Mouse (Mus musculus): ENCODE data around the gene Nutf2. TPM values are rescaled to one million over a fixed set of nuclear protein-coding genes. Genes with fewer than 3 reads are reported as not detected.

Nutf2 gene
- polyA plus RNA-seq, 1 experiment from 2014 or later: 265 TPM

DNA sequence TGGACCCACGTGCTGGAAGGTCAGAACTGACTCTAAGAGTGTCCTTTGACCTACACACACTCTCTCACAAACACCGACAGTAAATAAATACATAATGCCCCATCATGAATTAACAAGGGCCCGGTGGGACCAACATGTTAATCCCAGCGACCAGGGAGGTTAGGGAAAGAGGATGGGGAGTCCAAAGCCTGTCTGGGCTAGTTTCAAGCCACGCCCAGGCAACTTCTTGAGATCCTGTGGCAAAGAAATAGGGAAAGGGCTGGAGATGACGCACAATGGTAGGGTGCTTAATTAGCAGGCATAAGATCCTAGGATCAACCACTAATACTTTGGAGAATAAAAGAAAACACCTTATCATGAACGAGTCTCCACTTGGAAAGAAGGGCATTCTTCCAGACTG, 9.8 kb upstream of the Nutf2 start:
- H3K27me3 ChIP-seq (ENCODE audit: control insufficient read depth, insufficient read depth, low read length): no peaks in the 10 kb centered on the region
- peaks cover 19% of the 10 kb centered on the region for H3K36me3 ChIP-seq (ENCODE audit: control insufficient read depth, insufficient read depth, low read length)
- H3K9me3 ChIP-seq (replicated peaks; ENCODE audit: control insufficient read depth, low read length): no peaks in the 10 kb centered on the region
- peaks cover 8% of the 10 kb centered on the region for H3K4me1 ChIP-seq (ENCODE audit: control insufficient read depth, insufficient read depth, low read length)
- H3K27ac ChIP-seq (ENCODE audit: low read depth, low read length): no peak overlapping the region
- ATAC-seq (replicated peaks; ENCODE audit: insufficient number of reproducible peaks, low FRiP score, low TSS enrichment): no peak
- peak overlapping the region; percentile 24 for H3K4me3 ChIP-seq (ENCODE audit: low read depth, low read length)
- peak overlapping the region; percentile 57 for H3K4me2 ChIP-seq
- 83% methylated on average over 7 of the region's 7 CpGs for WGBS (ENCODE audit: insufficient replicate concordance)
- H3K9ac ChIP-seq (ENCODE audit: low read depth, low read length): peak overlapping the region; percentile 24; the same call in 1 of the 2 replicates

DNA sequence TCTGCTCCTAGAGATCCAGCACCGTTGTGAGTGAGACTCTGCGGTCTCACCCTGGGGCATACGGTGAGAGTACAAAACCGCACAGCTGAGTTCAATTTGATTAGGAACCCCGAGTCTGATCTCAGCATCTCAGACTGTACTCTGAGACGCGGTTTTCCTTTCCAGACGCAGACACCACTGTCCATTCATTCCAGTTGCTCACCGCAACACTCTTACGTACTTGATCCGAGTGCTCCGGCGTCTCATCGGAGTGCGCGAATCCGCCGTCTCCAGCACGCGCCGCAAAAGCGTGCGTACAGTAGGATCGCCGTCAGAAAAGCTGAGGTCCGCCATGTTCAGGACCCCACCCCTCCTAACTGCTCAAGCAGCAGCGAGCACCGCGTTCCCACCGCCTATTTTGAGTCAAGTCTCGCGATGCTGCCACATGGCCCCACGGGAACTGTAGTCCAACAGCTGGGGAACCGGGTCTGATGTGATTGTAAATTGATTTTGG, 8.7 kb upstream of the Nutf2 start:
- Histone ChIP-seq H3K4me1 (ENCODE audit: control insufficient read depth, insufficient read depth, low read length) (peaks cover 19% of the 10 kb centered on the region), H3K27me3 (ENCODE audit: control insufficient read depth, insufficient read depth, low read length) (no peaks in the 10 kb centered on the region), H3K27ac (ENCODE audit: low read depth, low read length) (peak overlapping the region; percentile 71), H3K9ac (ENCODE audit: low read depth, low read length) (peak overlapping the region; percentile 86), H3K36me3 (ENCODE audit: control insufficient read depth, insufficient read depth, low read length) (peaks cover 11% of the 10 kb centered on the region), H3K4me3 (ENCODE audit: low read depth, low read length) (peak overlapping the region; percentile 81), H3K4me2 (peak overlapping the region; percentile 67), H3K9me3 (replicated peaks; ENCODE audit: control insufficient read depth, low read length) (no peaks in the 10 kb centered on the region)
- WGBS (ENCODE audit: insufficient replicate concordance): under 1% methylated on average over 34 of the region's 34 CpGs
- ATAC-seq (replicated peaks; ENCODE audit: insufficient number of reproducible peaks, low FRiP score, low TSS enrichment): peak; percentile 75

DNA sequence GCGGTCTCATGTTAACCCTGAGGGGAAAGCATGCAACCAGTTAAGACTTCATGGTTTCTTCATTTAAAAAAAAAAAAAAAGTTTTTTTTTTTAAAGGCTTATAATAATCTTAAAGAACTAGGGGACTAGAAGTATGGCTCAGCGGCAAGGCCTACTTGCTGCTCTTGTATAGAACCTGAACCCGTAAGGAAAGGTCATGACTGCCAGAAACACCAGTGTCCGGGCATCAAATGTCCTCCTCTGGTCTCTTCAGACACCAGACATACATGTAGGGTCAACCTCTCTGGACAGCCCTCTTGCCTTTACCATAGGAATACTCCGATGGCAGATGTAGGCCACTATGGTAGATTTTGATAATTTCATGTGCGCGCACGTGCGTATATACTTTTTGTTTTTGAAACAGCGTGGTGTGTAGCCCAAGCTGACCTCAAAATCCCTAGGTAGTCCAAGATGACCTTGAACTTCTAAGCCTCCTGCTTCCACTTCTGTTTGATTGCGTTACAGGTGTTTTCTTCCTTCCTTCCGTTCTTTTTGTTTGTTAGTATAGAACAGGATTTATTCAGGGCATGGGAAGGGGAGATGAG, 8.1 kb upstream of the Nutf2 start:
- Histone ChIP-seq H3K9me3 (replicated peaks; ENCODE audit: control insufficient read depth, low read length) (no peaks in the 10 kb centered on the region), H3K36me3 (ENCODE audit: control insufficient read depth, insufficient read depth, low read length) (peaks cover 6% of the 10 kb centered on the region; the same call in 1 of the 2 replicates), H3K9ac (ENCODE audit: low read depth, low read length) (no peak overlapping the region), H3K27ac (ENCODE audit: low read depth, low read length) (no peak overlapping the region), H3K4me2 (no peak overlapping the region; the same call in 1 of the 2 replicates), H3K4me3 (ENCODE audit: low read depth, low read length) (peak overlapping the region; percentile 81; the same call in 1 of the 2 replicates), H3K4me1 (ENCODE audit: control insufficient read depth, insufficient read depth, low read length) (peaks cover 24% of the 10 kb centered on the region), H3K27me3 (ENCODE audit: control insufficient read depth, insufficient read depth, low read length) (no peaks in the 10 kb centered on the region)
- no peak for ATAC-seq (replicated peaks; ENCODE audit: insufficient number of reproducible peaks, low FRiP score, low TSS enrichment)
- 78% methylated on average over 12 of the region's 12 CpGs for WGBS (ENCODE audit: insufficient replicate concordance)

DNA sequence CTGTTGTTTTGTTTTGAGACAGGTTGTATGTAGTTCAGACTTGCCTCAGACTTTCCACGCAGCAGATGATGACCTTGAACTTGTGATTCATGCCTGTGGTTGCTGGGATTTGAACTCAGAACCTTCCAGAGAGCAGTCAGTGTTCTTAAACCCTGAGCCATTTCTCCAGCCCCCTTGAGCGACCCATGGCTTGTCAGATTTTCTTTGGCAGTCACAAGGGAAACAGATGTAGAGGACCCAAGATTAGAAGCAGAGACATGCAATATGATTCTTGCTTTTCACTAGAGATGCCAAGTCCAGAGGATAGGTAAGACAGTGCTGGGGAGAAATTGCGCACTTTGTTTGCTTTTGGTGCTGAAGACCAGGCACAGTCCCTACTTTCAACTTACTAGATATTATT, 7.2 kb upstream of the Nutf2 start, which contains the start of gene Cenpt:
Gene Cenpt, minus strand, starts transcription at position 101 of the 400 bp plus-strand sequence.
- Histone ChIP-seq H3K4me2 (no peak within 1 kb of the TSS), H3K36me3 (ENCODE audit: control insufficient read depth, insufficient read depth, low read length) (peaks cover 4% of the 10 kb centered on the region; the same call in 1 of the 2 replicates), H3K27me3 (ENCODE audit: control insufficient read depth, insufficient read depth, low read length) (no peaks in the 10 kb centered on the region), H3K9me3 (replicated peaks; ENCODE audit: control insufficient read depth, low read length) (no peaks in the 10 kb centered on the region), H3K27ac (ENCODE audit: low read depth, low read length) (no peak within 1 kb of the TSS), H3K4me1 (ENCODE audit: control insufficient read depth, insufficient read depth, low read length) (peaks cover 29% of the 10 kb centered on the region), H3K4me3 (ENCODE audit: low read depth, low read length) (no peak within 1 kb of the TSS), H3K9ac (ENCODE audit: low read depth, low read length) (no peak within 1 kb of the TSS)
- ATAC-seq (replicated peaks; ENCODE audit: insufficient number of reproducible peaks, low FRiP score, low TSS enrichment): no peak
- 84% methylated on average over 3 of the region's 3 CpGs for WGBS (ENCODE audit: insufficient replicate concordance)

DNA sequence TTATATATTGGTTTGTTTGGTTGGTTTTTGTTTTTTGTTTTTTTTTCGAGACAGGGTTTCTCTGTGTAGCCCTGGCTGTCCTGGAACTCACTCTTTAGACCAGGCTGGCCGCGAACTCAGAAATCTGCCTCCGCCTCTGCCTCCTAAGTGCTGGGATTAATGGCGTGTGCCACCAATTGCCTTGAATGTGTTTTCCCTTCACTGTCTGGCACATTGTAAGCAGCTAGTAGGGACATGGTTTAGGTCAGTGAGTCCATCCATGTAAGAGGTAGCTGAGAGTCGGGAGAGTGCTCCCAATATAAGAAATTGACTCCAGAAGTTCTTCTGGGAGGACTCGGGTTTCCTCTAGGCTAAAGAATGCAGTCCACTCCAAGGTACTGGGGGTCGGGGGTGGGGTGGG, 6.1 kb upstream of the Nutf2 start:
- H3K36me3 ChIP-seq (ENCODE audit: control insufficient read depth, insufficient read depth, low read length): no peaks in the 10 kb centered on the region
- H3K4me2 ChIP-seq: peak overlapping the region; percentile 47
- ATAC-seq (replicated peaks; ENCODE audit: insufficient number of reproducible peaks, low FRiP score, low TSS enrichment): no peak
- H3K27me3 ChIP-seq (ENCODE audit: control insufficient read depth, insufficient read depth, low read length): no peaks in the 10 kb centered on the region
- H3K4me3 ChIP-seq (ENCODE audit: low read depth, low read length): peak overlapping the region; percentile 83
- H3K27ac ChIP-seq (ENCODE audit: low read depth, low read length): no peak overlapping the region
- H3K9me3 ChIP-seq (replicated peaks; ENCODE audit: control insufficient read depth, low read length): no peaks in the 10 kb centered on the region
- WGBS (ENCODE audit: insufficient replicate concordance): 26% methylated on average over 8 of the region's 8 CpGs
- H3K9ac ChIP-seq (ENCODE audit: low read depth, low read length): peak overlapping the region; percentile 90
- peaks cover 31% of the 10 kb centered on the region for H3K4me1 ChIP-seq (ENCODE audit: control insufficient read depth, insufficient read depth, low read length)

DNA sequence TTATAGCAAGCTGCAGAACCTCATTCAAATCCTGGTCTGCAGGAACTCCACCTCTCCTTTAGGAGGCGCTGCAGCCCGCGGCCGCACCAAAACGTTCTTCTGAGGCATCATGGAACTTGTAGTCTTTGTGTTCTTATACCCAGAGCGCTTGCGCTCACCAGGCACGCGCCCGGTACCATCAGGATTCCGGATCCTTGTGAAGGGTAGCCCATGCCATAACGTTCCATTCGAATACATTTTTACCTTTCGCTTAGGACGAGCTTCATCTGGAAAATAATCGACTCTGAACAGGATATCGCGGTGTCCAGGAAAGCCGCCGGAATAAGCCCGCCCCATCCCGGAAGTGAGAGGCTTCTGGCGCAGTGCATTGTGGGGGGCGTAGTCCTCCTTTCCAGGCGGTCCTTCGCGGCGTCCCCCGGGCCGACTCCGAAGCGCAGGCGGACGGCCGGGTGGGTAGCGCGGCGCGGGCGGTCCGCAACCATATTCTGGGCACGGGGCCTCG, 5.6 kb upstream of the Nutf2 start, which contains the start of gene Thap11:
Gene Thap11, plus strand, starts transcription at position 418 of the 502 bp plus-strand sequence.
- no peaks in the 10 kb centered on the region for H3K9me3 ChIP-seq (replicated peaks; ENCODE audit: control insufficient read depth, low read length)
- no peaks in the 10 kb centered on the region for H3K36me3 ChIP-seq (ENCODE audit: control insufficient read depth, insufficient read depth, low read length)
- peak within 1 kb of the TSS; percentile 90 for H3K9ac ChIP-seq (ENCODE audit: low read depth, low read length)
- H3K27me3 ChIP-seq (ENCODE audit: control insufficient read depth, insufficient read depth, low read length): no peaks in the 10 kb centered on the region
- H3K27ac ChIP-seq (ENCODE audit: low read depth, low read length): peak within 1 kb of the TSS; percentile 86
- peak within 1 kb of the TSS; percentile 83 for H3K4me3 ChIP-seq (ENCODE audit: low read depth, low read length)
- H3K4me1 ChIP-seq (ENCODE audit: control insufficient read depth, insufficient read depth, low read length): peaks cover 35% of the 10 kb centered on the region
- peak within 1 kb of the TSS; percentile 99 for H3K4me2 ChIP-seq
- WGBS (ENCODE audit: insufficient replicate concordance): under 1% methylated on average over 43 of the region's 43 CpGs
- ATAC-seq (replicated peaks; ENCODE audit: insufficient number of reproducible peaks, low FRiP score, low TSS enrichment): peak; percentile 90

DNA sequence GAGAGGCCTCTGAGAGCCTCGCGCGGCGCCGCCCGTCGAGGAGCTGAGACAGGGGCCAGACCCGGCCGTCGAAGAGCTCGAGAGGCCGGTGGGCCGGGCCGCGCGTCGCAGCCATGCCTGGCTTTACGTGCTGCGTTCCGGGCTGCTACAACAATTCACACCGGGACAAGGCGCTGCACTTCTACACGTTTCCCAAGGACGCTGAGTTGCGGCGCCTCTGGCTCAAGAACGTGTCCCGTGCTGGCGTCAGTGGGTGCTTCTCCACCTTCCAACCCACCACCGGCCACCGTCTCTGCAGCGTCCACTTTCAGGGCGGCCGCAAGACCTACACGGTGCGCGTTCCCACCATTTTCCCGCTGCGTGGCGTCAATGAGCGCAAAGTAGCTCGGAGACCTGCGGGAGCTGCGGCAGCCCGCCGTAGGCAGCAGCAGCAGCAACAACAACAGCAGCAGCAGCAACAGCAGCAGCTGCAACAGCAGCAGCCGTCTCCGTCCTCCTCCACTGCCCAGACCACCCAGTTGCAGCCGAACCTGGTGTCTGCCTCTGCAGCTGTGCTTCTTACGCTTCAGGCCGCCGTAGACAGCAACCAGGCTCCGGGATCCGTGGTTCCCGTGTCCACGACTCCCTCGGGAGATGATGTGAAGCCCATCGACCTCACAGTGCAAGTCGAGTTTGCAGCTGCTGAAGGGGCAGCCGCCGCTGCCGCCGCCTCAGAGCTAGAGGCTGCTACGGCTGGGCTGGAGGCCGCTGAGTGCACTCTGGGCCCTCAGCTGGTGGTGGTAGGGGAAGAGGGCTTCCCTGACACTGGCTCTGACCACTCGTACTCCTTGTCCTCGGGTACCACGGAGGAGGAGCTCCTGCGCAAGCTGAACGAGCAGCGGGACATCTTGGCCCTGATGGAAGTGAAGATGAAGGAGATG, 4.9 kb upstream of the Nutf2 start:
- Histone ChIP-seq H3K4me3 (ENCODE audit: low read depth, low read length) (peak overlapping the region; percentile 83), H3K27ac (ENCODE audit: low read depth, low read length) (peak overlapping the region; percentile 86), H3K36me3 (ENCODE audit: control insufficient read depth, insufficient read depth, low read length) (no peaks in the 10 kb centered on the region), H3K9me3 (replicated peaks; ENCODE audit: control insufficient read depth, low read length) (no peaks in the 10 kb centered on the region), H3K27me3 (ENCODE audit: control insufficient read depth, insufficient read depth, low read length) (no peaks in the 10 kb centered on the region), H3K4me1 (ENCODE audit: control insufficient read depth, insufficient read depth, low read length) (peaks cover 33% of the 10 kb centered on the region), H3K9ac (ENCODE audit: low read depth, low read length) (peak overlapping the region; percentile 90), H3K4me2 (peak overlapping the region; percentile 99)
- peak; percentile 48 for ATAC-seq (replicated peaks; ENCODE audit: insufficient number of reproducible peaks, low FRiP score, low TSS enrichment)
- under 1% methylated on average over 68 of the region's 71 CpGs for WGBS (ENCODE audit: insufficient replicate concordance)

DNA sequence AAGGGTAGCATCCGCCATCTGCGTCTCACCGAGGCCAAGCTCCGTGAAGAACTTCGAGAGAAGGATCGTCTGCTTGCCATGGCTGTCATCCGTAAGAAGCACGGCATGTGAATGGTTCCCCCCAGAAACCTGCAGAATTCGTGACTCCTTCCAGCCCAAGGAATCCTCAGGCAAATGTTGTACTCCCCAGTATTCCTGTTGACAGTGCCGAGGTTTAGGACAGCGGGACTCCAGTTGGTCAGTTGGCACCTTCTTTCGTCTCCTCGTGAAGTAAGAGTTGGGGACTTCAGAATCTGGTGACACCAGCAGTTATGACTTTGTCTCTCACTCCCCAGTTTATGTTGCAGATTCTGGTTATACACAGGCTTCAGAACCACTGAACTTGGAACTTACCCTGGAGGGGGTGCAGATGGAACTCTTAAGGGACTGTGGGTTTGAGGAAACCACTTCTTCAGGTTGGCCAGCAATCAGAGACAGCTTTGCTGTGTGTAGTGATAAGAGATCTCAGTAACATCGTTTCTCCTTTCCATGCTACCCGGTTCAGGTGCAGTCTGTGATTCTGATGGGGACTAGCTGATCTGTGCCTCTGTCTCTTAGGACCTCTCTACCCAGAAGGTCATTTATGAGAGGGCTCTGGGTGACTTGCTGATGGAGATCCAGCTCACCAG, 4.1 kb upstream of the Nutf2 start:
- no peak for ATAC-seq (replicated peaks; ENCODE audit: insufficient number of reproducible peaks, low FRiP score, low TSS enrichment)
- WGBS (ENCODE audit: insufficient replicate concordance): 15% methylated on average over 15 of the region's 15 CpGs
- Histone ChIP-seq H3K4me1 (ENCODE audit: control insufficient read depth, insufficient read depth, low read length) (peaks cover 29% of the 10 kb centered on the region), H3K4me3 (ENCODE audit: low read depth, low read length) (peak overlapping the region; percentile 83), H3K36me3 (ENCODE audit: control insufficient read depth, insufficient read depth, low read length) (no peaks in the 10 kb centered on the region), H3K9me3 (replicated peaks; ENCODE audit: control insufficient read depth, low read length) (no peaks in the 10 kb centered on the region), H3K27ac (ENCODE audit: low read depth, low read length) (no peak overlapping the region), H3K27me3 (ENCODE audit: control insufficient read depth, insufficient read depth, low read length) (no peaks in the 10 kb centered on the region), H3K9ac (ENCODE audit: low read depth, low read length) (peak overlapping the region; percentile 90), H3K4me2 (peak overlapping the region; percentile 99)
